Mouse (Mus musculus): Measurements from ENCODE around the gene Gm49601.

Gm49601 gene

DNA sequence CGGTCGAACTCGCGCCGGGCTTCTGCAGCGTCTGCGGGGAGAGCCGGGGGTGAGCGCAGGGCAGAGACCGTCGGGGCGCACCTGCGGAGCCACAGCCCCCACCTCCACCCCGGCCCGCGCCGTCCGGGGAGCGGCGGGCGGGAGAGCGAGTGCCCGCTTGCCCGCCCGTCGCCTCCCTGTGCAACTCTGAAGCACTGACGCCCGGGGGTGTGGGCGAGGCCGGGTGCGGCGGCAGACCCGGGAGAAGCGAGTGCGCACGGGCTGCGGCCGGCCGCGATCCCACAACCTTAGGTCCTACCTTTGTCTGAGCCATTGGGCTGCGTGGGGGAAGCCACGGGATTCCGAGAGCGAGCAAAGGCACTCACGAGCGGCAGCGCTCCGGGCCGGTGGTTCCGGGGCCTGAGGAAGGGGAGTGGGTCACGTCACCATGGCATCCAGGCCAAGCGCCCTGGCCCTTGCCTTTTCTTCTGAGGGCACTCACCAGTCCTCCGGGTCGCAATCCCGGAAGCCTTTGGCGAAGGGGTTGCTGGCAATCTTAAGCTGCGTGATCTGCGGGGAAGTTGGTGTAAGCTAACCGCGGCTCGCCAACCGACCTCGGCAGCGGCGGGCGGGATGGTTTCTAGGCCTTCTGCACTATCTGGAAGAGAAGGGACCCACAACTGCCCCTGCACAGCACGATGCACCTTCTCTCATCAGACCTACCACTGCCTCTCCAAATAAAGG is 43.6 kb downstream of the Gm49601 start:
- DNase-seq (ENCODE audit: low read depth, low spot score) = no peak

DNA sequence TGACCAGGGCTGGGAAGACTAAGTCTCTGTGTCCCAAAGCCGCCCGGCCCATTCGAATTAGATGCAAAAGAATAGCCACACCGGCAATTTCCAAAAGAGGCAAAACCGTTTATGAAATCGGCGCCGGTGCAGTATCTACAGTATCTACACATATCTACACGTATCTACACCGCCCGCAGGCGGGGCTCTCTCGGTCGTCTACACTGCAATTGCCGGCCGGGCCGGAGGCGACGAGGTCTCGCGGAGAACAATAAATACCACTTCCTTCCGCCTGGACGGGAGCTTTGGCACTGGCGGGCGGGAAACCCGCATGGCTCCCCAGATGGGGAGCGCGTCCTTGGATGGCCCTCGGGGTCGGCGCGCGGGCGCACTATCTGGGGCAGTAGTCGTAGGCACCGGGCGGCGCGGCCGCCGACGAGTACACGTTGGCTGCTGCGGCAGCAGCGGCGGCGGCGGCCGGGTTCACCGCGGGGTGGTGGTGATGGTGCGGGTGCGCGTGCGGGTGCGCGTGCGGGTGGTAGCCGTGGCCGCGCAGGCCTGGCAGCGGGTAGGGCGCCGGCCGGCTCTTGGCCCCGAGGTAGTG is 44.5 kb downstream of the Gm49601 start:
- no peak for DNase-seq (ENCODE audit: low read depth, low spot score)

DNA sequence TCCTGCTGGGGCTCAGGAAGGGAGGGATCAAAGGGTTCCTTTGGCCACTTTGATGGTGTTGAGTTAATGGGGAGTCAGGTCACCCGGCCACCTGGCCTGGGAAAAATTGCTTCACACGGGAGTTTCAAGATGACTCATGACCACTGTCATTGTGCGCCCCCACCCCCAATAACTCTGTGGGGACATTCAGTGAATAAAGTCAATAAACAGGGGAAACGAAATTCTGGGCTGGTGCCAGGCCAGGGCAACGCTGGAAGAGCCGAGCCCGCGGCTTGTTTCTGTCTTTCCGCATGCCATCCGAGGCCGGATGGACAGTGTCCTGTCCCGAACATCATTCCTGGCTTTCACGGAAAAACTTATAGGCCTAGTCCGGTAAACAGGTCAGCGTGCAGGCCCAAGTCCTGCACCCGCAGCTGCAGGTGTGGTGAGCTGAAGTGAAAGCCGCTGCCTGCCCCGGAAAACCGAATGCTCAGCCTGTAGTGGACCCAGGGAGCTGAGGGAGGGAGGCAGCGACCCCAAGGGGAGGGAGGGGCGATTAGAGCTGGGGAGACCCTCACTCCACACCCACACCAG is 45.1 kb downstream of the Gm49601 start:
- no peak for DNase-seq (ENCODE audit: low read depth, low spot score)

DNA sequence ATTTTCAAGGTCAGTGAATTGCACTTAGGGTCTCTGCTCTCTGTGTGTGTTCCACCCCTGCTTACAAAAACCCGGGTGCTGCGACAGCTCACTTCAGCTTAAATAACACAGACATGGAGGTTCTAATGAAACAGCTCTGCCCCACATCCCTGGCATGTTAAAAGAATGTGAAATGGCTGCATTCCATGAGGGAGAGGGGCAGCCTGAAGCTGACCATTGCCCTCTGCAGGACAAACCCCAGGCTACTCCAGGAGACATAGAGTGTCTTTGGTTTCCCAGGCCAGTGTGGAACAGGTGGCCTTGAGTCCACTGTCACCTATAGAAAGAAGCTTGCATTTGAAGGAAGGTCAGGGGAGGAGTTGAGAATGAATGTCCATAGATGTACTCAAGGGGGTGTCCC is 45.8 kb downstream of the Gm49601 start:
- DNase-seq (ENCODE audit: low read depth, low spot score) = no peak

DNA sequence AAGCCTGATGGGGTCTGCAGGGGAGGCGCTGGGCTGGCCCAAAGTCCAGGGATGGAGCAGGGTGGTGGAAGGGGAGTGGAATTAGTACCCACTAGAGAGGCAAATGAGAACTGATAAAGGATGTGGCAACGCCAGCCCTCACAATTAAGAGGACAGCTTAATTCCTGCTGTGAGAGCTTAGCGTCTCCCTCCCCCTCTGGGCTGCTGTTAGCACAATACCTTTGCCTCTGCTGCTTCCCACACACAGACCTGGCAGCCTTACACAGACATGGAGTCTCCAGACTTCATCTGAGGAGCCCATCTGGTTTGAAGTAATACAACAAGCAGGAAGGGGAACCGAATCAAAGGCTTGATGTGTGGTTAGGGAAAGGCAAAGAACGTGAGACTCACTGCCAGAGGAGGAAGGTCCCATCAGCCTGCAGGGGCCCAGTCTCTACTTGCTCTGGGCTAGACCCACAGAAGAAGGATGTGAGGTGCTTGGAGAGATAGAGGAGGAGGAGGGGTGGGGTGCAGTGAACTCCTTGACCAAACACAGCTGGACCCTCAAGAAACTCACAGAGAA is 48.5 kb downstream of the Gm49601 start:
- DNase-seq (ENCODE audit: low read depth, low spot score) = no peak

DNA sequence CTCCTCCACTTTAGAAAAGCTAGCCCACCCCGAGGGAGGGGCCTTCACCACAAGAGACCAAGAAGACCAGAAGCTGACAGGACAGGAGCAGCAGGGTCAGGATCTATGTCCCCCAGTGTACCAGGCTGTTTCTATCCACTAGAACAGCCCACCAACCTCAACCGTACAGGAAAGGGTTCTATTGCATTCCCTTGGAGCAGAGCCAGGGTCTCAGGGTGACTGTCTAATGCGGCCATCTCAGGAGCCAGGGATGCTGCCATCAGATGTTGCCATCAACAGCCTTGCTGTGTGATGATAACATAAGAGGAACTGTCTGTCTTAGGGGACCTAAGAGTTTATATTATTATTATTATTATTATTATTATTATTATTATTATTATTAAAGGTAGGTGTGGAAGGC is 49.2 kb downstream of the Gm49601 start:
- DNase-seq (ENCODE audit: low read depth, low spot score) = no peak

DNA sequence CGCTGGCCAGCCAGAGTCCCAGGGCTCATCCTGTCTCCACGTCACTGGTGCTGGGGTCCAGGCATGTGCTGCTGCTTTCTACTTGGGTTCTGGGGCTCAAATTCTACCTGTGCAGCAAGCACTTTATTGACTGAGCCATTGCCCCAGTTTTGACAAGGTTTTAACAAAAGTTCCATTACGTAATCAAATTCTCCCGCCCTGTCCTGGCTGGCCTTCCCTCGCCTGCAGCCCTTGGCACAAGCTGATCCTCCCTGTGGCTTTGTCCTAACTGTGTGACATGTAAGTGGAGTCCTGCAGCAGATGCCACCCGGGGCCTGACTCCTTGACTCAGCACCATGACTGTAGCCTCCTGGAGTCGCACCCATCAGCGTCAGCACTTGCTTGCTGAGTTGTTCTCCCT is 52.0 kb downstream of the Gm49601 start:
- no peak for DNase-seq (ENCODE audit: low read depth, low spot score)

Data from embryo, embryonic 11.5 days (tissue).